Mouse (Mus musculus): ENCODE data around the gene Phf24. TPM values are rescaled to one million over a fixed set of nuclear protein-coding genes. Genes with fewer than 3 reads are reported as not detected.

Gene Phf24
- polyA plus RNA-seq (2012; rRNA removed): 0.13 and 0.14 TPM in 2 replicates

GRCm38 (mm10) chr4:42916617-42917401 is at the start of gene Phf24:
Gene Phf24, plus strand, starts transcription at chr4:42916660.

DNA sequence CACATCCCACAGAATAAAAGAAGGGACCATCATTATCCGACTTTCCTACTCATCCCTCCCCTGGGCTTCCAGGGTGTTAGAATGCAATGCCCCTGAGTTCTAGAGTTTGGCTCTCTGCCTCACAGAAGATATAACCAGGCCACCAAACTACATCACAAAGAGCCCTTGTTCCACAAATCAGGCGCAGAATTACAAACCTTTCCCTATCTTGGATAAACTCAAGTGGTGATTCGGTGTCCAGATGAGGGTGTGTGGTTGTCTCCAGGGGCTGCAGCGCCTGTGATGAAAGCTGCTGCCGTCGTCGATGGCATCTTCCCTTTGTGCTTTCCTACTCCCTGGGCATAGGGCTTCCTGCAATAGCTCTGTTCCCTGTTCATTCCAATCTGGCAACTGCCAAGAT is 42.3 kb upstream of the Phf24 start, which contains the start of gene Fam205c:
Fam205c (minus strand) TSS at position 101 of the 400 bp plus-strand sequence.

DNA sequence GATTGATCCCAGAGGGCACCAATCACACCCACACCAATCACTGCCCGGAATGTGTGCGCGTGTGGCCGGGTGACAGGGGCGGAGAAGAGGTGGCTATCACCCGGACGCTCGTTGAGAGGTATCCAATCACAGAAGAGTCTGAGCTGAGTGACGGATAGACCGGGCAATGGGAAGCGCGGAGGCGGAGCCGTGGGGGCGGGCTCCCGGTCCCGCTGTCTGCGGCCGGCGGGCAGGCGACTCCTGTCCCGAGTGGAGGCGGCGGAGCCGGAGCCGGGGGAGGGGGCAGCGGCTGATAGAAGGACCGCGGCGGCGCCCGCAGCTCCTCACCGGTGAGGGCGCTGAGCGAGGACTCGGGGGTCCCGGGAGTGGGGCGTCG is 33.2 kb downstream of the Phf24 start, which contains the start of gene Dnajb5:
Dnajb5 (plus strand) TSS at position 139 of the 376 bp plus-strand sequence.

DNA sequence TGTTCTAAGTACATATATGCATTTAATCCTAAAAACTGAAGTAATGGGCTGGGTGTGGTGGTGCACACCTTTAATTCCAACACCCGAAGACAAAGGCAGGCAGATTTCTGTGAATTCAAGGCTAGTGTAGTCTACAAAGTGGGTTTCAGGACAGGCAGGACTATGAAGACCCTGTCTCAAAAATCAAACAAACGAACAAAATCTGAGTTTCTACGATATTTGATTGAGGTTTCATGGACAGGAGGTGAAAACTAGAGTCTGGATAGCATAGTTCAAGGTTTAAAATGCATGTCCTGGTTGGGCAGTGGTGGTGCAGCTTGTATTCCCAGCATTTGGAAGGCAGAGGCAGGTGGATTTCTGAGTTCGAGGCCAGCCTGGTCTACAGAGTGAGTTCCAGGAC is 52.8 kb downstream of the Phf24 start, which contains the start of gene 1700022I11Rik:
1700022I11Rik (plus strand) TSS at position 301 of the 400 bp plus-strand sequence.

Other genes starting within 250 kb of the Phf24 start
- gene 4930578G10Rik, start 181.1 kb upstream of the Phf24 start, polyA plus RNA-seq (2012; rRNA removed): not detected in 2 replicates
- 0.07 and 0.09 TPM in 2 replicates for gene Ccl19, start 160.1 kb upstream of the Phf24 start, polyA plus RNA-seq (2012; rRNA removed)
- 0.25 and 0.67 TPM in 2 replicates for gene Ccl21a, start 142.7 kb upstream of the Phf24 start, polyA plus RNA-seq (2012; rRNA removed)
- 0.11 and 0.14 TPM in 2 replicates for gene Fam205a1, start 62.8 kb upstream of the Phf24 start, polyA plus RNA-seq (2012; rRNA removed)
- not detected in 2 replicates for gene Gm12394, start 59.9 kb upstream of the Phf24 start, polyA plus RNA-seq (2012; rRNA removed)
- gene Fam205c, start 42.4 kb upstream of the Phf24 start, polyA plus RNA-seq (2012; rRNA removed): 0.02 TPM in 2 replicates
- gene Dnajb5, start 33.2 kb downstream of the Phf24 start, polyA plus RNA-seq (2012; rRNA removed): 1.4 and 1.5 TPM in 2 replicates
- 0.02 TPM in 1 of 2 replicates, not detected in the other for gene 1700022I11Rik, start 52.9 kb downstream of the Phf24 start, polyA plus RNA-seq (2012; rRNA removed)
- gene Vcp, start 83.8 kb downstream of the Phf24 start, polyA plus RNA-seq (2012; rRNA removed): 69.7 and 71.6 TPM in 2 replicates
- gene Fancg, start 93.8 kb downstream of the Phf24 start, polyA plus RNA-seq (2012; rRNA removed): 6.0 and 6.1 TPM in 2 replicates
- gene Pigo, start 109.2 kb downstream of the Phf24 start, polyA plus RNA-seq (2012; rRNA removed): 7.1 and 9.4 TPM in 2 replicates
- 76.7 and 78.4 TPM in 2 replicates for gene Stoml2, start 115.0 kb downstream of the Phf24 start, polyA plus RNA-seq (2012; rRNA removed)
- gene Fam214b, start 129.6 kb downstream of the Phf24 start, polyA plus RNA-seq (2012; rRNA removed): 14.9 and 15.7 TPM in 2 replicates
- gene Unc13b, start 142.3 kb downstream of the Phf24 start, polyA plus RNA-seq (2012; rRNA removed): 1.9 and 2.0 TPM in 2 replicates